Mouse (Mus musculus) spleen, adult 2 months (tissue): ENCODE measurements around the gene Klhl33.
"Not testable (repeated sequence)": the region's sequence is repeated elsewhere in the genome, so short reads cannot be mapped to it uniquely, and the experiment has no call there.

Experiments used
- CTCF ChIP-seq: fragments of 200-500 bp; IDR thresholded peaks from 2 replicates; pipeline ENCODE4 v1.5.1; 2011; ENCODE audit warnings: mild to moderate bottlenecking, inconsistent platforms; ENCODE audit not compliant: insufficient read depth, insufficient read length, insufficient replicate concordance; ENCODE audit errors: extremely low read depth
- POLR2A ChIP-seq: fragments of 200-500 bp; IDR thresholded peaks from 2 replicates; pipeline ENCODE4 v1.6.1; 2011; ENCODE audit warnings: low read depth, low read length, inconsistent platforms

- not testable (repeated sequence) for TF ChIP-seq POLR2A, CTCF
Measured at GRCm38 (mm10) chr14:50923437-50923836, 26.1 kb upstream of the Klhl33 start.
